Mouse (Mus musculus) megakaryocyte, embryonic 14.5 days (primary cell): ENCODE data around the gene Parp4.

Experiments used
- FLI1 ChIP-seq: IDR thresholded peaks from 2 replicates; pipeline ENCODE4 v1.6.1; 2012; ENCODE audit warnings: low read length, inconsistent platforms, mixed read lengths
- GATA1 ChIP-seq: IDR thresholded peaks from 3 replicates; pipeline ENCODE4 v1.6.1; 2012; ENCODE audit warnings: mixed read lengths, low read length, inconsistent platforms, borderline replicate concordance

DNA sequence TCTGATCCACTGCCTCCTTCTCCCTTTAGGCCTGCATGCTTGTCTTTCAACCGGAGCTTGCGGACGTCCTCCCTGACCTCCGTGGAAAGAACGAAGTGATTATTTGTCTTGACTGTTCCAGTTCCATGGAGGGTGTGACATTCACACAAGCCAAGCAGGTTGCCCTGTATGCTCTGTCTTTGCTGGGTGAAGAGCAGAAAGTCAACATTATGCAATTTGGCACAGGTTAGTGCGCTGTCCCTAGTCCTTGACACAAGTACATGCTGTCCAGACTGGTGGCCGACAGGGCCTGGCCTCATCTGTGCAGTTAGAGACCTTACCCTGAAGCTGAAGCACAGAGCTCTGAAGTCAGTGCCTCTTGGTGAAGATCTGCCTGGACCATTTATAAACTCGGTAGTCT lies 45.0 kb downstream of the Parp4 start:
- TF ChIP-seq GATA1: no peak
- TF ChIP-seq FLI1: no peak
